ENCODE assay signal across 23 mouse cellular contexts in genomic region chr4:124943781-124944180, GRCm38 (mm10). TPM values are rescaled to one million over a fixed set of nuclear protein-coding genes. Genes with fewer than 3 reads are reported as not detected.
"Had no signal": no experiment of that assay in that cellular context is flagged by ENCODE, and none has a peak within 500 bp of the region (broad histone marks: within the 10 kb centered on the region; RNA-seq: fewer than 3 reads in every experiment).

No protein-coding gene starts in this region.

- H3K27me3 ChIP-seq: hindbrain, embryonic 12.5 days; intestine, embryonic 15.5 days; liver, embryonic 13.5 days; liver, embryonic 15.5 days had no signal

- DNase-seq: gastrocnemius, adult 2 months; gastrocnemius, postnatal 10 days; gastrocnemius, postnatal 25 days; heart, adult 2 months; heart, postnatal 10 days; heart, postnatal 4 days; kidney, adult 18-20 months; kidney, adult 8-10 months; kidney, postnatal 10 days; kidney, postnatal 4 days; liver; liver, embryonic 13.5 days had no signal

- H3K9ac ChIP-seq: hindbrain, embryonic 12.5 days; hindbrain, embryonic 14.5 days; intestine, embryonic 15.5 days; limb, embryonic 12.5 days; liver, embryonic 13.5 days; liver, embryonic 15.5 days had no signal

- H3K9me3 ChIP-seq: hindbrain, embryonic 10.5 days; hindbrain, embryonic 12.5 days; intestine, embryonic 15.5 days; limb, embryonic 10.5 days; limb, embryonic 12.5 days; liver, embryonic 13.5 days; liver, embryonic 15.5 days had no signal

- H3K27ac ChIP-seq: gastrocnemius, adult 2 months; heart, adult 2 months; hindbrain, embryonic 10.5 days; hindbrain, embryonic 12.5 days; hindbrain, embryonic 14.5 days; intestine, embryonic 15.5 days; layer of hippocampus, adult 2 months; left cerebral cortex, adult 2 months; limb, embryonic 10.5 days; limb, embryonic 12.5 days; liver, embryonic 13.5 days; liver, embryonic 15.5 days had no signal

- H3K4me2 ChIP-seq: hindbrain, embryonic 12.5 days; hindbrain, embryonic 14.5 days; intestine, embryonic 15.5 days; limb, embryonic 12.5 days; liver, embryonic 11.5 days; liver, embryonic 13.5 days; liver, embryonic 15.5 days had no signal

- H3K4me1 ChIP-seq: hindbrain, embryonic 12.5 days; intestine, embryonic 15.5 days; limb, embryonic 12.5 days; liver, embryonic 13.5 days; liver, embryonic 15.5 days had no signal

- H3K4me3 ChIP-seq: gastrocnemius, adult 2 months; heart, adult 2 months; hindbrain, embryonic 10.5 days; hindbrain, embryonic 12.5 days; intestine, embryonic 15.5 days; layer of hippocampus, adult 2 months; left cerebral cortex, adult 2 months; limb, embryonic 10.5 days; limb, embryonic 12.5 days; liver, embryonic 13.5 days; liver, embryonic 15.5 days had no signal

RNA-seq across cellular contexts. Expression of gene Rspo1, which starts 42.4 kb away (rescaled TPM):
- polyA plus RNA-seq: inflammation-experienced regulatory T-cells, adult 6 months had no signal
